Comparison of ENCODE assay signal across 15 mouse cellular contexts in genomic region chr6:128995250-128996053, GRCm38 (mm10). TPM values are rescaled to one million over a fixed set of nuclear protein-coding genes. Genes with fewer than 3 reads are reported as not detected.
DNase-seq lines count a peak whose midpoint lies in the region; ATAC-seq and TF ChIP-seq lines count a peak whose summit lies in the region.
"Had no signal": no experiment of that assay in that cellular context is flagged by ENCODE, and none has a peak within 500 bp of the region (broad histone marks: within the 10 kb centered on the region; RNA-seq: fewer than 3 reads in every experiment).

No protein-coding gene starts in this region.

- intact Hi-C loops in left cerebral cortex, postnatal 10 days (cut with DNase I): no loop called here

- no peaks in the 10 kb centered on the region for H3K27me3 ChIP-seq in kidney, adult 2 months (replicated peaks; ENCODE audit: control insufficient read depth, insufficient read depth, low read length)
- no peaks in the 10 kb centered on the region for H3K27me3 ChIP-seq in ES-Bruce4 (ENCODE audit: control insufficient read depth, insufficient read depth, low read length, poor library complexity, severe bottlenecking)
- peaks cover 22% of the 10 kb centered on the region for H3K27me3 ChIP-seq in forebrain, embryonic 13.5 days
- no peaks in the 10 kb centered on the region for H3K27me3 ChIP-seq in hindbrain, embryonic 14.5 days (ENCODE audit: control insufficient read depth, insufficient read depth, low read length)
- H3K27me3 ChIP-seq: midbrain, embryonic 12.5 days had no signal

- no peak overlapping the region for H3K4me2 ChIP-seq in forebrain, embryonic 13.5 days
- H3K4me2 ChIP-seq in hindbrain, embryonic 14.5 days (replicated peaks): no peak overlapping the region
- H3K4me2 ChIP-seq: lung, embryonic 14.5 days; midbrain, embryonic 12.5 days had no signal

- 50% methylated on average over 7 of the region's 7 CpGs for WGBS in kidney, adult 2 months
- 90% methylated on average over 7 of the region's 7 CpGs for WGBS in forebrain, embryonic 13.5 days
- 94% methylated on average over 7 of the region's 7 CpGs for whole genome bisulfite sequencing in hindbrain, embryonic 14.5 days

- TF ChIP-seq EP300 in ES-Bruce4 (IDR thresholded peaks at IDR 0.05; ENCODE audit: insufficient read depth, low read depth, low read length): no peak

- no peak for DNase-seq in kidney, adult 2 months
- DNase-seq in kidney, postnatal 14 days: no peak
- peak; percentile 4 for DNase-seq in liver
- no peak for DNase-seq in left cerebral cortex, postnatal 10 days (ENCODE audit: extremely low spot score in 1 of 2, low spot score in 2 of 2)
- no peak for DNase-seq in hindbrain, embryonic 14.5 days (ENCODE audit: low spot score)
- DNase-seq: cerebellum, adult 18-20 months; lung, embryonic 14.5 days; right cerebral cortex, adult 18-20 months; thymus, postnatal 4 days had no signal

- H3K9me3 ChIP-seq in ES-Bruce4 (replicated peaks; ENCODE audit: control insufficient read depth, insufficient read depth, low read length, poor library complexity, severe bottlenecking): peaks cover 51% of the 10 kb centered on the region
- no peaks in the 10 kb centered on the region for H3K9me3 ChIP-seq in forebrain, embryonic 13.5 days (replicated peaks)
- H3K9me3 ChIP-seq in hindbrain, embryonic 14.5 days (ENCODE audit: control insufficient read depth, low read length): no peaks in the 10 kb centered on the region
- H3K9me3 ChIP-seq: hindbrain, embryonic 10.5 days; midbrain, embryonic 12.5 days had no signal

- TF ChIP-seq CTCF in kidney, adult 2 months (conservative IDR thresholded peaks at IDR 0.05; ENCODE audit: insufficient read depth, insufficient read length, low read depth, low read length): no peak
- no peak for TF ChIP-seq CTCF in ES-Bruce4 (IDR thresholded peaks at IDR 0.05; ENCODE audit: low read depth, low read length)

- ATAC-seq in megakaryocyte progenitor cell, adult 5-6 weeks (replicated peaks; ENCODE audit: poor library complexity): peak; percentile 35
- no peak for ATAC-seq in forebrain, embryonic 13.5 days
- ATAC-seq in hindbrain, embryonic 14.5 days (ENCODE audit: low FRiP score): no peak

- TF ChIP-seq POLR2A in kidney, adult 2 months (IDR thresholded peaks at IDR 0.05; ENCODE audit: low read depth, low read length): no peak
- no peak for TF ChIP-seq POLR2A in ES-Bruce4 (IDR thresholded peaks at IDR 0.05; ENCODE audit: insufficient read depth, low read length)

- no peaks in the 10 kb centered on the region for H3K36me3 ChIP-seq in kidney, adult 2 months (ENCODE audit: control insufficient read depth, insufficient read depth, low read length)
- H3K36me3 ChIP-seq in ES-Bruce4 (ENCODE audit: control insufficient read depth, insufficient read depth, low read length, poor library complexity, severe bottlenecking): no peaks in the 10 kb centered on the region
- no peaks in the 10 kb centered on the region for H3K36me3 ChIP-seq in forebrain, embryonic 13.5 days (ENCODE audit: poor library complexity, severe bottlenecking)
- no peaks in the 10 kb centered on the region for H3K36me3 ChIP-seq in hindbrain, embryonic 14.5 days (replicated peaks; ENCODE audit: control insufficient read depth, insufficient read depth)
- H3K36me3 ChIP-seq: hindbrain, embryonic 10.5 days; midbrain, embryonic 12.5 days had no signal

- H3K4me1 ChIP-seq in kidney, adult 2 months (ENCODE audit: control insufficient read depth, insufficient read depth, low read length): peaks cover 8% of the 10 kb centered on the region; the same call in 1 of the 2 replicates
- no peaks in the 10 kb centered on the region for H3K4me1 ChIP-seq in ES-Bruce4 (ENCODE audit: control insufficient read depth, insufficient read depth, low read length)
- peaks cover 23% of the 10 kb centered on the region for H3K4me1 ChIP-seq in forebrain, embryonic 13.5 days
- H3K4me1 ChIP-seq in hindbrain, embryonic 14.5 days (replicated peaks; ENCODE audit: control insufficient read depth, insufficient read depth, low read length): 0 out of 2 replicates have a peak, but pooled peaks cover 8% of the 10 kb centered on the region

- no peak overlapping the region for H3K9ac ChIP-seq in ES-Bruce4 (ENCODE audit: low read depth, poor library complexity, severe bottlenecking)
- H3K9ac ChIP-seq in forebrain, embryonic 13.5 days: no peak overlapping the region
- no peak overlapping the region for H3K9ac ChIP-seq in hindbrain, embryonic 14.5 days
- H3K9ac ChIP-seq: lung, embryonic 14.5 days; midbrain, embryonic 12.5 days had no signal

- peak overlapping the region; percentile 1; the same call in 1 of the 2 replicates for H3K27ac ChIP-seq in kidney, adult 2 months (ENCODE audit: insufficient read depth, low read depth, low read length)
- peak overlapping the region; percentile 97 for H3K27ac ChIP-seq in ES-Bruce4 (ENCODE audit: insufficient read depth, low read length)
- no peak overlapping the region for H3K27ac ChIP-seq in forebrain, embryonic 13.5 days
- H3K27ac ChIP-seq in hindbrain, embryonic 14.5 days: no peak overlapping the region
- H3K27ac ChIP-seq: hindbrain, embryonic 10.5 days; left cerebral cortex, adult 2 months; midbrain, embryonic 12.5 days had no signal

- no peak overlapping the region for H3K4me3 ChIP-seq in kidney, adult 2 months (ENCODE audit: insufficient read depth, low read depth, low read length)
- no peak overlapping the region for H3K4me3 ChIP-seq in ES-Bruce4 (ENCODE audit: low read depth, low read length)
- no peak overlapping the region for H3K4me3 ChIP-seq in forebrain, embryonic 13.5 days
- H3K4me3 ChIP-seq in hindbrain, embryonic 14.5 days (replicated peaks; ENCODE audit: low read length): no peak overlapping the region
- H3K4me3 ChIP-seq: hindbrain, embryonic 10.5 days; left cerebral cortex, adult 2 months; midbrain, embryonic 12.5 days had no signal

RNA-seq across cellular contexts. Expression of gene Klrb1f, which starts 50.2 kb away (rescaled TPM):
- polyA plus RNA-seq in kidney, adult 2 months (2012; rRNA removed): 0.16 and 0.65 TPM in 2 replicates
- not detected in 2 replicates for polyA plus RNA-seq in ES-Bruce4 (2011; ENCODE audit: insufficient read depth, insufficient read length, low read depth, missing spikeins)
- total RNA-seq in megakaryocyte progenitor cell, adult 5-6 weeks (2015): 32.0 and 35.4 TPM in 2 replicates
- 16.3 and 23.6 TPM in 2 replicates for total RNA-seq in megakaryocyte progenitor cell, adult 5-6 weeks (2017)
- 0.21 TPM in 1 of 2 replicates, not detected in the other for polyA plus RNA-seq in forebrain, embryonic 13.5 days (2015; fragmentation: Nextera tagmentation; extraction: Ambion mirVana)
- total RNA-seq in left cerebral cortex, postnatal 10 days (2021): not detected
- polyA plus RNA-seq in hindbrain, embryonic 14.5 days (2014; fragmentation: Nextera tagmentation; extraction: Ambion mirVana): 0.37 and 0.62 TPM in 2 replicates
- total RNA-seq: left cerebral cortex, adult 2 months had no signal
- polyA plus RNA-seq: midbrain, embryonic 12.5 days had no signal

Comparison
In these comparisons a context has a peak if more than half of its experiments do, and no peak if none do; other contexts are left out.
1. H3K27ac ChIP-seq: peak in kidney, adult 2 months (single experiment) and ES-Bruce4 (single experiment); none in forebrain, embryonic 13.5 days (single experiment) and hindbrain, embryonic 14.5 days (single experiment).